Mouse (Mus musculus) cerebellum, adult 11-12 months (tissue): ENCODE data around the gene Dkc1.
"Not testable (repeated sequence)": the region's sequence is repeated elsewhere in the genome, so short reads cannot be mapped to it uniquely, and the experiment has no call there.

Experiments
- DNase-seq: peaks from one replicate; pipeline ENCODE4 v3.0.0; 2022

Gene Dkc1

DNA sequence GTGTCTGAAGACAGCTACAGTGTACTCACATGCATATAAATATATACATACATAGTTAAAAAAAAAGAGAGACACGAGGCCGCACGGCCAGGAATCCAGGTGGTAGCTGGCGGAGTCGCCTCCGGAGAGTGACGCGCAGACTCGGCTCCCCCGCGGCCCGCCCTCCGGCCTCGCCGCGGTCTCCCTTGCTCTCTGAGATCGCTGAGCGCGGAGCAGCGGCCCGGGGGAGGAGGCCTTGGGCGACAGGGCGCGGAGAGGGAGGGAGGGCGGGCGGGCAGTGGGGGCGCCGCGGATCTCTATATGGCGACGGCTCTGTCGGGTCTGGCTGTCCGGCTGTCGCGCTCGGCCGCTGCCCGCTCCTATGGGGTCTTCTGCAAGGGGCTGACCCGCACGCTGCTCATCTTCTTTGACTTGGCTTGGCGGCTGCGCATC lies 47.5 kb downstream of the Dkc1 start:
- not testable (repeated sequence) for DNase-seq

DNA sequence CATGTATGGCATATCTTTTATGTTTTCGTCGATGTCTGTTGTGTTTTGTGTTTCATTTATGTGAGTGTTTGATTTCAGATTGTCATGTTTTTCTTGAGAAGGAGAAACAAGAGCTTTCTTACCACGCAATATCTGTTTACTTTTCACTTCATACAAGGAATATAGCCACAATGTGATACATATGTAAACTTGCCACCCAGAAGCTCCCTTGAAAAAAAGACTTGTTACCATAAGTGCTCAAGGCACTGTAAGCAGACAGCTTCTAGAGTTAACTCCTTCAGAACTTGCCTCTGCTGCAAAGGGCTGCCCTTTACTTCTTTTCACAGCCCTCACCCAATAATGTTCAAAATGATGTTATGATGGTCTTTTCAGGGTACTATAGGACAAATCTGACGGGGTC lies 52.8 kb downstream of the Dkc1 start:
- DNase-seq: no peak

DNA sequence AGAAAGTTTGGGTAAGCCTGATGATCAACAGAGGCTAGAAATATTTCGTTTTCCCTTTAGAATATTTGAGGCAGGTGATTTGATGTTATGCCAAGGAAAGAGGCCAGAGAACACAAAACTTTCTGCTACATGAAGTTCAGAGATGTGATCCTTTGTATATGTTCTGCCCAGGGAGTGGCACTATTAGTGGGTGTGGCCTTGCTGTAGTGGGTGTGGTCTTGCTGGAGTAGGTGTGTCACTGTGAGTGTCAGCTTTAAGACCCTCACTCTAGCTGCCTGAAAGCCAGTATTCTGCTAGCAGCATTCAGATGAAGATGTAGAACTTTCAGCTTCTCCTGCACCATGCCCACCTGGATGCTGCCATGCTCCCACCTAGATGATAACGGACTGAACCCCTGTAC lies 54.6 kb downstream of the Dkc1 start:
- DNase-seq: no peak

DNA sequence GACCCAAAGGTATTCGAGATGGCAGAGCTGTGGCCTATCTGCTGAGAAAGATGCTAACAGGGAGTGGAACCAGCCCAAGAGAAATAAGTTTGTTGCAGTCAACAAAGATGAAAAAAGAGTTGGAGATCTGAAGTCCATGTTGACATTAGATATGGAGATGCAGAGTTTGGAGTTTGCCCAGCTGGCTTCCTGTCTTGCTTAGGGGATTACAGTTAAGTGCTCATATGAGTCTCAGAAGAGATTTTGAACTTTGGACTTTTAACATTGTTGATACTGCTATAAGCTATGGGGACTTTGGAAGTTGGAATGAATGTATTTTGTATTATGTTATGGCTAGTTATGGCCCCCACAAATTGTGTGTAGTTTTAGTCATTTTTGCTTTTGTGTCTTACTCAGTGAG lies 56.6 kb downstream of the Dkc1 start:
- DNase-seq: no peak

DNA sequence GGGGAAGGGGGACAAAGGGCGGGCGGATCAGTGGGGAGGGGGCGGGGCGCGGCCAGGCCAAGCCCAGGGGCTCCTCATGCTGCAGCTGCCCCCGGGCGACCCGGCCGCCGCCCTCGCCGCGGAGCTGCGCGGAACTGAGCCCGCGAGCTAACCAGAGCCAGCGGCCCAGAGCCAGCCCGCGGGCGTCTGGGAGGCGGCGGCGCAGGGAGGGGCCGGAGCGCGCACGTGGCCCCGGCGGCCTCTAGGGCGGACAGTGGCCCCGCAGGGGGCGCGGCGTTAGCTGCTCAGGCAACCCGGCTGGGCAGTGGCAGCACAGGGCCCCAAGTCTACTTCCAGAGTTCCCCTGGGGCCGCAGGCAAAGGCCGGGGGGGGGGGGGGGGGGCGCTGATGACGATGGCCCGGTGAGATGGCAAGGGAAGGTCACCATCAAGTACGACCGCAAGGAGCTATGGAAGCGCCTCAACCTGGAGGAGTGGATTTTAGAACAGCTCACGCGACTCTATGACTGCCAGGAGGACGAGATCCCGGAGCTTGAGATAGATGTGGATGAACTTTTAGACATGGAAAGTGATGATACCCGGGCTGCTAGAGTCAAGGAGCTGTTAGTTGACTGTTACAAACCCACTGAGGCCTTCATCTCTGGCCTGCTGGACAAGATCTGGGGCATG lies 60.1 kb downstream of the Dkc1 start:
- DNase-seq: peak; percentile 36
